Mouse (Mus musculus): ENCODE data around the gene Ak9. TPM values are rescaled to one million over a fixed set of nuclear protein-coding genes. Genes with fewer than 3 reads are reported as not detected.
A peak's percentile ranks its signal among the peaks of the same experiment; 100 is the strongest.

Ak9 gene
- polyA plus RNA-seq (2015; fragmentation: Nextera tagmentation; extraction: Ambion mirVana), result 0.01 TPM in 1 of 2 replicates, not detected in the other

DNA sequence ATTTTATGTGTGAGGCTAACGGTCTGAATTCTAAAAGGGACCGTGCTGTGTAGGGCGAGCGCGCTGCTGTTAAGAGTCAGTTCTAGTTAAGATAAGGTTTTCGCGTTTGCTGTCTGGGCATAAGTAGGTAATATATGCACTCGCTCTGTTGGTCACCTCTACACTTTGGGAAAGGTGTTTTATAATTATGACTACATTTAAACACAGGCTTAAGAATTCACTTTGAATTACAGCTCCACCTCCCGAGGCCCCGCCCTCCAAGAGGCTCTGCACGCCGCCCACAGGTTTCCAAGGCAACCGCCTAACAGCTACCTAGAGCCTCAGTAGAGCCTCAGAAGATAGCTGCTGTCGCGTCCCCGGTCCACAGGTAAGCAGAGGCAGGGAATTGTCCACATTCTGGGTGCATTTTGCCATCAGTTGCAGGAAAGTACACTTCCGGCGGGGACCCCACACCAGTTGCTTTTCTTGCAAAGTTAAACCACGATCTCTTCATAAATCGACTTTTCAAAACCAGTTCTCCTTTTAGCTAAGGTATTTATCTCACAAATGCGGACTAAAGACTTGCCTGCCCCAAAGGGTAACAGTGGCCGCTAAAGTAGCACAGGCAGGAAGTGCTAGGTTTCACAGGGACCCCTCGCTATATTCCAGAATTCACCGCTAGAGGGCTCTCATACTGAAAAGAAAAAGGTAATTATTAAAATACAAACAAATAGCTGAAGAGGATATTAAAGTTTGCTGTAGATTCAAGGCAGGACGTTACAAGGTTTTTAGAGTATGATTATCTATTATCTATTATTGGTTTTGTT, at the start of gene Ak9:
Gene Ak9 (plus strand): TSS at position 342 of the 806 bp plus-strand sequence.
- TF ChIP-seq EP300 (optimal IDR thresholded peaks at IDR 0.05), result no peak
- TF ChIP-seq CTCF (IDR thresholded peaks at IDR 0.05; ENCODE audit: low read depth), result peak; percentile 79
- Histone ChIP-seq H3K4me3 (ENCODE audit: low read depth, low read length) (peak within 1 kb of the TSS; percentile 92), H3K27me3 (ENCODE audit: control insufficient read depth, insufficient read depth, low read length) (no peaks in the 10 kb centered on the region), H3K4me2 (replicated peaks; ENCODE audit: low read depth) (peak within 1 kb of the TSS; percentile 95), H3K9ac (ENCODE audit: low read length) (peak within 1 kb of the TSS; percentile 87), H3K36me3 (ENCODE audit: control insufficient read depth, insufficient read depth, low read length) (no peaks in the 10 kb centered on the region), H3K9me3 (ENCODE audit: control insufficient read depth, low read length) (no peaks in the 10 kb centered on the region), H3K4me1 (replicated peaks; ENCODE audit: control insufficient read depth, insufficient read depth) (no peaks in the 10 kb centered on the region), H3K27ac (replicated peaks) (peak within 1 kb of the TSS; percentile 84)
- under 1% methylated on average over 25 of the region's 25 CpGs for WGBS
- DNase-seq (ENCODE audit: low spot score) (peak; percentile 90), ATAC-seq (ENCODE audit: low FRiP score, low TSS enrichment) (peak; percentile 86)

DNA sequence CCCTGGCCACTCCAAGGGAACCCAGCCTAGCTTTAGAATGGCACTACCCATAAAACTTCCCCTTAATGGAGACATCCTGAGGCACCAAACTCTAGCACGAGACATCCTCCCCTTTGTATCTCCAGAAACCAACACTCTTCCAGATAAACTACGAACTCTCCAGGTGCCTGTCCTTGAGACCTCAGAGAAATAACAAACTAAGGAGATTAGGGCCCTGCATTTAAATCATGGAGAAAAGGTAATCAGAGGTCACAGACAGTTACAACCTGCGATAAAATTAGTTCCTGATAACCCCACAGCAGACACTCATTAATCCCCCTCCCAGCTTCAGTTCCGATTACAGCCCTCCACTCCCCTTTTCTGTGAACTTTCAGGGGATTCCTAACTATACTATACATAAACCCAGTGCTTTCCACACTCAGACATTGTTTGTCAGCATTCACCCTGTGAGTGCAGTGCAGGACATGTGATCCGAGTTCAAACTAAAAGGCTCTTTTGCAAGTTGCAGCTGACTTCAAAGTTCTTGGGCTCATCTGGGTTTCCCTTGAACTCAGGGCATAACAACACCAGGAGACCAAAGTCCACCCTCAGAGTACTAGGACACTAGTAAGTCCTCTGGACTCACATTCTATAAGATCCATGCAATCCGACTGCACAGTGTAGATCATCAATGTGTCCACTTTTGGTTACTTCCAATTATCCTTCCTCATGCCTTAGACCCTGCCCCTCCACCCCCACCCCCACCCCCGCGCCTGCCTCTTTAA, 43.4 kb upstream of the Ak9 start:
- no peaks in the 10 kb centered on the region for H3K27me3 ChIP-seq (ENCODE audit: control insufficient read depth, insufficient read depth, low read length)

DNA sequence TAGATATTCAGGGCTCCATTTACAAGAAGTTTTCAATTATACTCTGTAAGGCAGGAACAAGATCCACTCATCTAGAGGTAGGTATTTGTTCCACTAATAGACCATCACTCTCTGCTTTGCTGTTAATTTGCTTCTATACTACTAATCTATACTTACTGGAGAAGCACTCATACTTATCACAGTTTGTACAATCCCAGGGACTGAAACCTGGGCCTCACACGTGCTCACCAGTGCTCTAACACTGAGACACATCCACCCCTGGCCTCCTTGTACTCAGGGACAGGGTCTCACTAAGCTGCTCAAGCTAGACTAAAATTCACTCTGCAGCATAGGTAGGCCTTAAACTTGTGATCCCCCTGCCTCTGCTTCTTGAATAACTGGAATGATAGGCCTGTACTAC, 42.6 kb upstream of the Ak9 start:
- Histone ChIP-seq H3K27me3 (ENCODE audit: control insufficient read depth, insufficient read depth, low read length) (no peaks in the 10 kb centered on the region), H3K4me1 (replicated peaks; ENCODE audit: control insufficient read depth, insufficient read depth) (no peaks in the 10 kb centered on the region), H3K9me3 (ENCODE audit: control insufficient read depth, low read length) (no peaks in the 10 kb centered on the region), H3K27ac (replicated peaks) (no peak overlapping the region), H3K4me3 (ENCODE audit: low read depth, low read length) (no peak overlapping the region), H3K9ac (ENCODE audit: low read length) (no peak overlapping the region), H3K4me2 (replicated peaks; ENCODE audit: low read depth) (no peak overlapping the region), H3K36me3 (ENCODE audit: control insufficient read depth, insufficient read depth, low read length) (peaks cover 2% of the 10 kb centered on the region; the same call in 1 of the 2 replicates)
- DNase-seq (ENCODE audit: low spot score) (no peak), ATAC-seq (ENCODE audit: low FRiP score, low TSS enrichment) (no peak)
- TF ChIP-seq CTCF (IDR thresholded peaks at IDR 0.05; ENCODE audit: low read depth) (no peak), EP300 (optimal IDR thresholded peaks at IDR 0.05) (no peak)
- 48% methylated on average over 1 of the region's 1 CpGs for WGBS

More for the DNA sequence above, 43.4 kb upstream of the Ak9 start:
- no peak for TF ChIP-seq CTCF (IDR thresholded peaks at IDR 0.05; ENCODE audit: low read depth)
- TF ChIP-seq EP300 (optimal IDR thresholded peaks at IDR 0.05), result no peak
- Histone ChIP-seq H3K4me1 (replicated peaks; ENCODE audit: control insufficient read depth, insufficient read depth) (no peaks in the 10 kb centered on the region), H3K4me3 (ENCODE audit: low read depth, low read length) (no peak overlapping the region), H3K36me3 (ENCODE audit: control insufficient read depth, insufficient read depth, low read length) (peaks cover 2% of the 10 kb centered on the region; the same call in 1 of the 2 replicates), H3K4me2 (replicated peaks; ENCODE audit: low read depth) (no peak overlapping the region), H3K27ac (replicated peaks) (no peak overlapping the region), H3K9me3 (ENCODE audit: control insufficient read depth, low read length) (no peaks in the 10 kb centered on the region), H3K9ac (ENCODE audit: low read length) (no peak overlapping the region)
- no peak for DNase-seq (ENCODE audit: low spot score)
- 51% methylated on average over 8 of the region's 8 CpGs for WGBS
- no peak for ATAC-seq (ENCODE audit: low FRiP score, low TSS enrichment)

DNA sequence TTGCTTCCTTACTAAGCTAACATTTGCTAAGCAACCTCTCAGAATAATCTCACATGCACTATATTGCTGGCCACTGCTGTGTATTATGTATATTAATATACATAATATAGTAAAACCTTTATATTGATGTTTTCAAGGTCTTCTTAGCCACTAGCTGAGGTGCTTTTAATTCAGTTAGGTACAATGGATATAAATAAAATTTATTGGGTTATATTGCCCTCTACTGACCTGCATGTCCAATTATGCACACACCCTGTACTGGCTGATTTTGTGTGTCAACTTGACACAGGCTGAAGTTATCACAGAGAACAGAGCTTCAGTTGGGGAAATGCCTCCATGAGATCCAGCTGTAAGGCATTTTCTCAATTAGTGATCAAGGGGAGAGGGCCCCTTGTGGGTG, 41.9 kb upstream of the Ak9 start:
- H3K27me3 ChIP-seq (ENCODE audit: control insufficient read depth, insufficient read depth, low read length), result no peaks in the 10 kb centered on the region
- DNase-seq (ENCODE audit: low spot score), result no peak
- no peaks in the 10 kb centered on the region for H3K9me3 ChIP-seq (ENCODE audit: control insufficient read depth, low read length)
- no peak overlapping the region for H3K4me3 ChIP-seq (ENCODE audit: low read depth, low read length)
- no peak overlapping the region for H3K27ac ChIP-seq (replicated peaks)
- no peaks in the 10 kb centered on the region for H3K4me1 ChIP-seq (replicated peaks; ENCODE audit: control insufficient read depth, insufficient read depth)
- H3K4me2 ChIP-seq (replicated peaks; ENCODE audit: low read depth), result no peak overlapping the region
- H3K36me3 ChIP-seq (ENCODE audit: control insufficient read depth, insufficient read depth, low read length), result peaks cover 2% of the 10 kb centered on the region; the same call in 1 of the 2 replicates
- TF ChIP-seq CTCF (IDR thresholded peaks at IDR 0.05; ENCODE audit: low read depth) (peak; percentile 24; the same call in 1 of the 2 replicates), EP300 (optimal IDR thresholded peaks at IDR 0.05) (no peak)
- ATAC-seq (ENCODE audit: low FRiP score, low TSS enrichment), result no peak
- H3K9ac ChIP-seq (ENCODE audit: low read length), result no peak overlapping the region

DNA sequence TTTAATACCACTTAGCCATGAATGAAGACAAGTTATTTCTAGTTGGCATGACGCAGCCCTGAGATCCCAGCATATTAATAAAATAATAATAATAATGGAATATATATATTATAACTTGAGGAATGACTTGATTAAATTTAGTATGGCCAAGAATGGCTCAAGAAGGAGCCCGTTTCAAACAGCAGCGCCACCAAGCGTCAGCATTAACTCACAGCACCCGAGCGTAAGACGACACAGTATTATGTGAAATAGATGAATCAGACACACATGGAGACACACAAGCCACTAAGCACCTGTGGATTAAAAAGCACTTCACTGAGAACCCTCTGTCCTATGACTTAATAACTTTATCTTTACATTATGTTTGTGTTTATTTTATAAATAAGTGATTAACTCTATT, 31.9 kb upstream of the Ak9 start:
- TF ChIP-seq CTCF (IDR thresholded peaks at IDR 0.05; ENCODE audit: low read depth), result peak; percentile 70
- TF ChIP-seq EP300 (optimal IDR thresholded peaks at IDR 0.05), result no peak
- 55% methylated on average over 7 of the region's 7 CpGs for WGBS
- Histone ChIP-seq H3K36me3 (ENCODE audit: control insufficient read depth, insufficient read depth, low read length) (peaks cover 2% of the 10 kb centered on the region; the same call in 1 of the 2 replicates), H3K9ac (ENCODE audit: low read length) (no peak overlapping the region), H3K4me2 (replicated peaks; ENCODE audit: low read depth) (no peak overlapping the region), H3K4me1 (replicated peaks; ENCODE audit: control insufficient read depth, insufficient read depth) (no peaks in the 10 kb centered on the region), H3K27me3 (ENCODE audit: control insufficient read depth, insufficient read depth, low read length) (no peaks in the 10 kb centered on the region), H3K4me3 (ENCODE audit: low read depth, low read length) (no peak overlapping the region), H3K9me3 (ENCODE audit: control insufficient read depth, low read length) (no peaks in the 10 kb centered on the region), H3K27ac (replicated peaks) (no peak overlapping the region)
- no peak for ATAC-seq (ENCODE audit: low FRiP score, low TSS enrichment)
- peak; percentile 34 for DNase-seq (ENCODE audit: low spot score)
